In the genomic region with DNA sequence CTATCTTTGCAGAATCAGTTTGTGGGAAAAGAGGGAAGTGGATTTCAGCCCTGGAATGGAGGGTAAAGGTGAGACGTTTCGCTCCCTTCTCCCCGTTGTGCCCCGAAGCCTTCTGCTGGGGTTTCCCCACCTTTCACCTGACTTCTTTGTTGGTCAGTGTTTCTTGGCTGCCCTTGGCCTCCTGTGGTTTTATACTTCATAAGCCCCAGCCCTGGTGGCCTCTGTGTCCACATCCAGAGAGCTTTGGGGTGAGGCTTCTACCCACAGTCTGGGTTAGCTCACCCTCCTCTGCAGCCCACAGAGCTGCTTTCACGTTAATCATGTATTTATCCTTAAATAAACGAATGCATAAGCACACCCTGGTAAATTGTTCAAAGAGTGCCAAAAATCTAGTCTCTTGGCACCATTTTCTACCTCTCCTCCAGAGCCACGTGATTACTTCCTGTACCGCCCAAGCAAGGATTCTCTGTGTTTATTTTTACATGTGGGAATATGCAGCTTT, we compare ENCODE assay signal across 10 mouse cellular contexts.
DNase-seq lines count a peak whose midpoint lies in the region; ATAC-seq and TF ChIP-seq lines count a peak whose summit lies in the region.
"Had no signal": no experiment of that assay in that cellular context is flagged by ENCODE, and none has a peak within 500 bp of the region (broad histone marks: within the 10 kb centered on the region; RNA-seq: fewer than 3 reads in every experiment).

No protein-coding gene starts in this region.

- no peak overlapping the region for H3K4me3 ChIP-seq in heart, adult 2 months
- peak overlapping the region; percentile 27 for H3K4me3 ChIP-seq in cerebellum, adult 2 months (replicated peaks; ENCODE audit: insufficient read depth, low read depth, low read length)
- H3K4me3 ChIP-seq in thymus, adult 2 months (ENCODE audit: control insufficient read depth, insufficient read depth, low read length): no peak overlapping the region
- H3K4me3 ChIP-seq: embryonic facial prominence, embryonic 13.5 days had no signal

- H3K9ac ChIP-seq in heart, adult 2 months (ENCODE audit: low read depth, low read length): 0 out of 2 replicates have a peak overlapping the region, but pooled peaks have one; percentile 12
- H3K9ac ChIP-seq: embryonic facial prominence, embryonic 13.5 days had no signal

- no peak for TF ChIP-seq CTCF in heart, adult 2 months (IDR thresholded peaks at IDR 0.05)
- TF ChIP-seq CTCF in cerebellum, adult 2 months (IDR thresholded peaks at IDR 0.05; ENCODE audit: borderline replicate concordance, insufficient read depth, low read depth, low read length): no peak
- no peak for TF ChIP-seq CTCF in thymus, adult 2 months (IDR thresholded peaks at IDR 0.05; ENCODE audit: borderline replicate concordance, control insufficient read depth, extremely low read depth, insufficient read depth, low read length, poor library complexity)

- intact Hi-C loops in heart, adult 2 months (cut with DNase I): no loop called here
- intact Hi-C loops in heart, postnatal 36 days (cut with DNase I): no loop called here

- peaks cover 46% of the 10 kb centered on the region for H3K4me1 ChIP-seq in heart, adult 2 months (ENCODE audit: control insufficient read depth, insufficient read depth, low read length)
- H3K4me1 ChIP-seq in cerebellum, adult 2 months (ENCODE audit: control insufficient read depth, insufficient read depth, low read length): peaks cover 32% of the 10 kb centered on the region
- peaks cover 3% of the 10 kb centered on the region for H3K4me1 ChIP-seq in thymus, adult 2 months (replicated peaks; ENCODE audit: control insufficient read depth, insufficient read depth, low read length)

- no peak for TF ChIP-seq POLR2A in heart, adult 2 months (IDR thresholded peaks at IDR 0.05; ENCODE audit: insufficient read depth, low read depth, low read length)
- no peak for TF ChIP-seq POLR2A in cerebellum, adult 2 months (IDR thresholded peaks at IDR 0.05; ENCODE audit: borderline replicate concordance, insufficient read depth, low read length)
- TF ChIP-seq POLR2A in thymus, adult 2 months (IDR thresholded peaks at IDR 0.05; ENCODE audit: control insufficient read depth, extremely low read depth, insufficient read depth, low read length, poor library complexity): no peak

- TF ChIP-seq EP300 in heart, adult 2 months (IDR thresholded peaks at IDR 0.05; ENCODE audit: insufficient read depth, low read depth, low read length): no peak

- H3K27me3 ChIP-seq in heart, adult 2 months (ENCODE audit: control insufficient read depth, insufficient read depth, low read length): no peaks in the 10 kb centered on the region
- no peaks in the 10 kb centered on the region for H3K27me3 ChIP-seq in cerebellum, adult 2 months (ENCODE audit: control insufficient read depth, insufficient read depth, low read length)
- H3K27me3 ChIP-seq in thymus, adult 2 months (ENCODE audit: control insufficient read depth, insufficient read depth, low read length): no peaks in the 10 kb centered on the region
- H3K27me3 ChIP-seq: embryonic facial prominence, embryonic 13.5 days had no signal

- no peak for ATAC-seq in erythroid progenitor cell, adult 5-6 weeks (replicated peaks; ENCODE audit: low FRiP score, poor library complexity, severe bottlenecking)

- no peaks in the 10 kb centered on the region; the same call in 1 of the 2 replicates for H3K36me3 ChIP-seq in heart, adult 2 months (ENCODE audit: control insufficient read depth, insufficient read depth, low read length)
- no peaks in the 10 kb centered on the region for H3K36me3 ChIP-seq in thymus, adult 2 months (ENCODE audit: control insufficient read depth, insufficient read depth, low read length)
- H3K36me3 ChIP-seq: embryonic facial prominence, embryonic 13.5 days had no signal

- 23% methylated on average over 8 of the region's 8 CpGs for WGBS in heart, adult 2 months
- 16% methylated on average over 8 of the region's 8 CpGs for WGBS in cerebellum, adult 2 months
- WGBS in thymus, adult 2 months: 56% methylated on average over 8 of the region's 8 CpGs

- DNase-seq in heart, adult 2 months: peak; percentile 39 to 43
- no peak for DNase-seq in heart, postnatal 36 days
- peak; percentile 9 for DNase-seq in 416B (ENCODE audit: low read depth)
- DNase-seq in cerebellum, adult 2 months: peak; percentile 65 to 66
- peak; percentile 28 for DNase-seq in kidney, postnatal 10 days
- no peak for DNase-seq in layer of hippocampus, postnatal 14 days (ENCODE audit: low spot score in 2 of 2)
- DNase-seq in thymus, adult 2 months: no peak
- DNase-seq: thymus, postnatal 36 days had no signal

- peaks cover 6% of the 10 kb centered on the region for H3K79me2 ChIP-seq in heart, adult 2 months (replicated peaks; ENCODE audit: control insufficient read depth, insufficient read depth, low read length)

- peak overlapping the region; percentile 77 for H3K27ac ChIP-seq in heart, adult 2 months
- peak overlapping the region; percentile 13; the same call in 1 of the 2 replicates for H3K27ac ChIP-seq in cerebellum, adult 2 months (ENCODE audit: insufficient read depth, low read length)
- H3K27ac ChIP-seq in thymus, adult 2 months (ENCODE audit: control insufficient read depth, insufficient read depth, low read length): no peak overlapping the region
- H3K27ac ChIP-seq: embryonic facial prominence, embryonic 13.5 days had no signal

Comparison
In these comparisons a context has a peak if more than half of its experiments do, and no peak if none do; other contexts are left out.
1. DNase-seq: peak in heart, adult 2 months (2 of 2), 416B (single experiment), cerebellum, adult 2 months (2 of 2) and kidney, postnatal 10 days (single experiment); none in heart, postnatal 36 days (0 of 2), layer of hippocampus, postnatal 14 days (0 of 2) and thymus, adult 2 months (single experiment).